Mouse (Mus musculus) liver, embryonic 14.5 days (tissue): Measurements from ENCODE around the gene Gm10912.

Source experiments
- CTCF ChIP-seq: IDR thresholded peaks from 2 replicates; pipeline ENCODE4 v1.5.1; 2016; ENCODE audit warnings: antibody characterized with exemption, low read depth, control low read depth
- EP300 ChIP-seq: IDR thresholded peaks from 2 replicates; pipeline ENCODE4 v1.6.1; 2016; ENCODE audit warnings: antibody characterized with exemption, low read depth

DNA sequence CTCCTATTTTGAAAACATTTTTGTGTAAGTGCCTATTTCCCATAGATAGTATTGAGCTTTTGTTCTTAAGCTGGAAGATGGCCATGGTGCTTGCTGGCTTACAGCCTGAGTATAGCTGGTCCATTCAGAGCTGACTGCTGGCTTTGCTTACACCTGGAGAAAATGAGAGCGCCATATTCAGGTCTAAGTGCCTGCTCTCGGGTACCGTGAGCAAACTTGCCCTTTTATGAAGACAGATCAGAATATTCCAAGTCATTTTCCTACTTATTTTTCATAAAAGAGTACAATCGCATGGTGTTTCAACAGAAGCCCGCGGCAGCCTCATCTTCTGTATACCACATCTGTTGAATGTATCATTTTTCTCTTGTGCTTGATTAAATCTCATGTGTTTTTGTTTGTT, 4.6 kb upstream of the Gm10912 start:
- no peak for TF ChIP-seq CTCF
- TF ChIP-seq EP300, result no peak
